ENCODE assay signal across 7 mouse cellular contexts in genomic region chr4:141506352-141506751, GRCm38 (mm10). TPM values are rescaled to one million over a fixed set of nuclear protein-coding genes. Genes with fewer than 3 reads are reported as not detected.
DNase-seq lines count a peak whose midpoint lies in the region; ATAC-seq lines count a peak whose summit lies in the region.

No protein-coding gene starts in this region.

- no peaks in the 10 kb centered on the region for H3K36me3 ChIP-seq in intestine, embryonic 16.5 days (ENCODE audit: control insufficient read depth, insufficient read depth, low read length)
- H3K36me3 ChIP-seq in midbrain, embryonic 14.5 days (ENCODE audit: control insufficient read depth, insufficient read depth, low read length) = no peaks in the 10 kb centered on the region; the same call in 1 of the 2 replicates

- no peaks in the 10 kb centered on the region for H3K9me3 ChIP-seq in intestine, embryonic 16.5 days (ENCODE audit: control insufficient read depth, low read length)
- H3K9me3 ChIP-seq in midbrain, embryonic 14.5 days (ENCODE audit: control insufficient read depth, low read length) = no peaks in the 10 kb centered on the region

- peaks cover 34% of the 10 kb centered on the region for H3K4me1 ChIP-seq in intestine, embryonic 16.5 days (ENCODE audit: control insufficient read depth, insufficient read depth, low read length)
- 0 out of 2 replicates have a peak, but pooled peaks cover 3% of the 10 kb centered on the region for H3K4me1 ChIP-seq in midbrain, embryonic 14.5 days (ENCODE audit: control insufficient read depth, insufficient read depth, low read length)

- peak; percentile 75 for DNase-seq in adrenal gland, postnatal 25 days
- DNase-seq in gastrocnemius, postnatal 36 days = peak; percentile 50 to 54
- peak; percentile 78 to 92 for DNase-seq in left cerebral cortex, postnatal 14 days (ENCODE audit: low spot score in 2 of 2)
- peak; percentile 83 for DNase-seq in midbrain, embryonic 14.5 days
- DNase-seq in spleen, adult 12 weeks (ENCODE audit: low spot score) = peak; percentile 10

- ATAC-seq in common myeloid progenitor, adult 5-6 weeks (replicated peaks; ENCODE audit: low read depth, poor library complexity, severe bottlenecking) = peak; percentile 87
- peak; percentile 86 for ATAC-seq in intestine, embryonic 16.5 days
- peak; percentile 27; the same call in 1 of the 2 replicates for ATAC-seq in midbrain, embryonic 14.5 days (ENCODE audit: low FRiP score, low TSS enrichment)

- H3K4me2 ChIP-seq in intestine, embryonic 16.5 days (ENCODE audit: low read depth, low read length) = peak overlapping the region; percentile 23; the same call in 1 of the 2 replicates
- no peak overlapping the region for H3K4me2 ChIP-seq in midbrain, embryonic 14.5 days (ENCODE audit: low read length)

- peak overlapping the region; percentile 82 for H3K27ac ChIP-seq in intestine, embryonic 16.5 days (ENCODE audit: low read length)
- peak overlapping the region; percentile 76 for H3K27ac ChIP-seq in midbrain, embryonic 14.5 days (replicated peaks; ENCODE audit: low read depth, low read length)

- H3K9ac ChIP-seq in intestine, embryonic 16.5 days (ENCODE audit: low read depth, low read length) = peak overlapping the region; percentile 47
- H3K9ac ChIP-seq in midbrain, embryonic 14.5 days (replicated peaks; ENCODE audit: low read length) = no peak overlapping the region

- no peak overlapping the region for H3K4me3 ChIP-seq in intestine, embryonic 16.5 days (ENCODE audit: low read length)
- H3K4me3 ChIP-seq in midbrain, embryonic 14.5 days (replicated peaks; ENCODE audit: low read depth, low read length) = no peak overlapping the region

- intact Hi-C loops in gastrocnemius, postnatal 36 days (cut with DNase I) = loop anchor here (5.0 kb wide), 1 partner anchor 74 kb away; no protein-coding TSS in a partner anchor
- intact Hi-C loops in left cerebral cortex, postnatal 14 days (cut with DNase I) = no loop called here

- no peaks in the 10 kb centered on the region for H3K27me3 ChIP-seq in intestine, embryonic 16.5 days (replicated peaks; ENCODE audit: control insufficient read depth, insufficient read depth, low read length)
- no peaks in the 10 kb centered on the region for H3K27me3 ChIP-seq in midbrain, embryonic 14.5 days (ENCODE audit: control insufficient read depth, insufficient read depth, low read length)

- 36% methylated on average over 10 of the region's 10 CpGs for WGBS in intestine, embryonic 16.5 days
- 50% methylated on average over 10 of the region's 10 CpGs for WGBS in midbrain, embryonic 14.5 days

RNA-seq across cellular contexts. Expression of gene Spen, which starts 32.0 kb away (rescaled TPM):
- 70.0 and 79.4 TPM in 2 replicates for total RNA-seq in adrenal gland, postnatal 25 days (2021)
- total RNA-seq in common myeloid progenitor, adult 5-6 weeks (2017) = 32.7 and 43.0 TPM in 2 replicates
- total RNA-seq in gastrocnemius, postnatal 36 days (2021) = 10 to 100 TPM; 17.1 to 21.8 TPM
- polyA plus RNA-seq in intestine, embryonic 16.5 days (2015; fragmentation: Nextera tagmentation; extraction: Ambion mirVana) = 6.2 and 6.3 TPM in 2 replicates
- total RNA-seq in left cerebral cortex, postnatal 14 days (2021) = 10 to 100 TPM; 49.5 to 58.6 TPM
- 17.3 and 23.9 TPM in 2 replicates for polyA plus RNA-seq in midbrain, embryonic 14.5 days (2014; fragmentation: Nextera tagmentation; extraction: Ambion mirVana)

Comparison
In these comparisons a context has a peak if more than half of its experiments do, and no peak if none do; other contexts are left out.
1. DNase-seq: peak in every context shown above with its lines; median percentile 85 in left cerebral cortex, postnatal 14 days; 83 in midbrain, embryonic 14.5 days; 75 in adrenal gland, postnatal 25 days; 52 in gastrocnemius, postnatal 36 days; 10 in spleen, adult 12 weeks.
2. ATAC-seq: peak in every context shown above with its lines; median percentile 87 in common myeloid progenitor, adult 5-6 weeks; 86 in intestine, embryonic 16.5 days; 27 in midbrain, embryonic 14.5 days.